Mouse (Mus musculus) urinary bladder, postnatal 10 days (tissue): ENCODE measurements around the gene Pgd.

Experiments
- DNase-seq: peaks from one replicate; pipeline ENCODE4 v3.0.0; 2022; ENCODE audit warnings: low spot score

The Pgd gene

GRCm38 (mm10) chr4:149166957-149167611 lies 513 bp upstream of the Pgd start:
- DNase-seq: no peak

DNA sequence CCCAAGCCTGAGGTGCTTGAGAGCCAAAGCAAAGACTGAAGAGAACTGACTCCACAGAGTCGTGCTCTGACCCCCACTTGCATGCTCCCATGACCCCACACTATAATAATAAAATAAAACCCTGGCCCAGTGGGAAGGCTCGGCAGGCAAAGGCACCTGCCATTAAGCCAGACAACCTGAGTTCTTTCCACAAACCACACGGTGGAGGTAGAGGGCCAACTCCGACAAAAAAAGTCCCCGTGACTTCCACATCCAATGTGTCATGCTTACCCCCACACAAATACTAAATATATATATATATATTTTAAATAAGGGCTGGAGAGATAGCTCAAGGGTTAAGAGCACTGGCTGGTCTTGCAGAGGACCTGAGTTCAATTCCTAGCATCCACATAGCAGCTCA lies 2.4 kb downstream of the Pgd start:
- no peak for DNase-seq

GRCm38 (mm10) chr4:149163196-149163595 lies 3.4 kb downstream of the Pgd start:
- DNase-seq: no peak

DNA sequence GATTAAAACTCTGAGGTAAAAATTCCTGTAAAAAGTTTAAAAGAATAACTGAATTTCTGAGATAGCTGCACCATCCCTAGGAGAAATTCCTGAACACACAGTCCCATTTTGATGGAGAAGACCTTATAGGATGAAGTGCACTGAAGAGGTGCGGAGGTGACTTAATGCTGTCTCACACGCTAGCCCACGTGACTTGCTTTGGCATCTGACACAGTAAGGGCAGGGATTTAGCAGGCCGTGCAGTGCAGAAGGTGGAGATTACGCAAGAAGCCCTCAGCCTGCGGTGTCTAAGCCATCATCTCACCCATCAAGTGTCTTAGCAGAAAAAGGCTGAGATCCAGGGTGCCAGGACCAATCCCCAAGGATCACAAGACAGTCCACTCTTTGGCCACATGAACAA lies 5.4 kb downstream of the Pgd start:
- no peak for DNase-seq

GRCm38 (mm10) chr4:149159891-149160290 lies 6.7 kb downstream of the Pgd start:
- no peak for DNase-seq

- DNase-seq: no peak
These were observed 7.4 kb downstream of the Pgd start for GRCm38 (mm10) chr4:149159203-149159602.

DNA sequence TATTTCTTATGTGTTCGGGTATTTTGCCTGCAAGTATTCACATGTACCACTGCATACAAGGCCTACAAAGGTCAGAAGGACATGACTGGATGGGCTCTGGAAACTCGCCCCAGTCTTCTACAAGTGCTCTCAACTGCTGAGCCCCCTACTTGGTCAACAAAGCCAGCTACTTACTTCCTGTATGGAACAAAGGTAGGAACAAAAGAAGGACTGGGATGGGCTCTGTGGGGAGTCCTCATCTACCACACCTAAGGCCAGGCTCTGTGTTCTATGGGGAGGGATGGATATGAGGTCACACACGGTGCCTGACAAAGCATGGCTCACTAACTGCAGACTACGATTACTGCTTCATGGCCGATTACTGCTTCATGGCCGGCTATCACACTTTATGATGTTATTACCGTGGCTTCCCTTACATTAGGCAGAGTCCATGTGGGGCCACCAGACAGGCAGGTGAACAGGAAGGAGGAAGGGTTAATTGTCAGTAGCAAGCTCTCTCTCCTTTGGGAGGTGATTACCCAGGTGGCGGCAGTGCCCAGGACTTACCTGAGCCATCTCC lies 9.1 kb downstream of the Pgd start:
- DNase-seq: no peak

DNA sequence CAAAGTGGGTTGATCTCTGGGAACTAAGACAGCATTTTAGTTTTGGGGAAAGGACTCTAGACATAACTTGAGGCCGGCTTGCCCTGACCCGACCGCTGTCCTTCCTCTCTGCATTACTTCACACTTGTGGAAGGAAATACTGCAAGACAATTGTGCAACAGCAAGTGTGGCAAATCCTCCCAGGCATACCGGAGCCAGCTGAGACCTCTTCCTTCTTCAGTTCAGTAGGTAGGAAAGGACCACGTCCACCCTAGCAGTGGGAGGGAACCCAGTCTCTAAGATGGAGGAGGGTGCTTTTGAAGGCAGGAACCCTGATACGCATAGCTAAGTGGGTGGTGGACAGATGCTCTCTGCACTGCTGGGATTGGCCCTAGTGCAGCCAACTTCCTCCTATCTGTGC lies 10.9 kb downstream of the Pgd start:
- no peak for DNase-seq

- DNase-seq: no peak
These were observed 11.7 kb downstream of the Pgd start for GRCm38 (mm10) chr4:149154859-149155258.

- DNase-seq: no peak
These were observed 15.8 kb downstream of the Pgd start for GRCm38 (mm10) chr4:149150721-149151120.

DNA sequence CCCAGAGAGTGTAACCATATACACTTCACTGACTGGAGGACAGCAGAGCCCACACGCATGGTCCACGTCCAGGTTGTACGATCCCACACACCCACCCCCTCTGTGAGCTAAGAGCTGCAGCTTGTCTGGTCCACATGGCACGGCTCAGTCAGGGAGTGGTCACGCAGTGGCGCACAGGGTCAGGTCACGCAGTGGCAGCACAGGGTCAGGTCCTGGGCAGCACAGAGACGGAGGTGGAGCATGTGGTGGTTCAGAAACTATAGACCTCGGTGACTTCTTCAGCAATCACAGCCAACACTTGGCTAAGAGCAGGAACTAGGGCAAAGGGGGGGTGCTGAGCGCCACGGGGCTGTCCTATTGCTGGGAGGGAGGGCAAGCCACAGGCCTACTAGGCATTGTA lies 16.3 kb downstream of the Pgd start:
- DNase-seq: no peak

DNA sequence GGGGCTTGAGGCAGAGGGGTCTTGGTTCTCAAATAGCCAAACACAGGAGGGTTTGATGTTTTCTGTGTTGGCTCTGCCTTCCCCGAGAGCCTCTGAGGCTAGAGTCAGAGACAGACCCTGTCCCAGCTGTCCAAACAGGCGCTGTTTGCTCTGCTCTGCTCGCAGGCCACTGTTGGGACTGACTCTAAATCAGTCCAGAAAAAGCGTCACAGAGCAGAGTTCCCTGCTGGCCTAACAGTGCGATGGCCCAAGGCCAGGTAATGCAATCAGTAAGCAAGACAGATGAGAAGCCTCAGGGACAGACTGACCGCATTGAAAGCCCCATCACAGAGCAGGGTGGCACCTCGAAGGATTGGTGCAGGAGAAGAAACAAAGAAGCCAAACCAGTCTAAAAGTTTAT lies 17.0 kb downstream of the Pgd start:
- DNase-seq: no peak

GRCm38 (mm10) chr4:149149196-149149595 lies 17.4 kb downstream of the Pgd start:
- DNase-seq: no peak

DNA sequence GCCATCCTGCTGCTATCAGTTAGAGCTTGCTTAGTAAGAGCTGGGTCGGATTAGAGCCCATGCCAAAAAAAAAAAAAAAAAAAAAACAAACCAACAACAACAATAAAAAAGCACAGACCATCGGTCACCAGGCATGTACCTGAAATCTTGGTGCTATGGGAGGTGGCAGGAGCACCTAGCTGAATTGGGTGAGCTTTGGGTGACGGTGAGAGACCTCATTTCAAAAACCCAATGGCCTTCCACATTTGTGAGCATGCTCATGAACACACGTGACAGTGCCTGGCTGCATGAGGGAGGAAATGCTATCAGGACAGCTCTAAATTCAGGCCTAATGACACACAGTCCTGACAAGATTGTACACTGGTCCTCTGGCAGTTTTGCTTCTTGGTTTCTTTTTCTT lies 18.5 kb downstream of the Pgd start:
- DNase-seq: no peak

- DNase-seq: no peak
These were observed 19.0 kb downstream of the Pgd start for GRCm38 (mm10) chr4:149147528-149147927.

DNA sequence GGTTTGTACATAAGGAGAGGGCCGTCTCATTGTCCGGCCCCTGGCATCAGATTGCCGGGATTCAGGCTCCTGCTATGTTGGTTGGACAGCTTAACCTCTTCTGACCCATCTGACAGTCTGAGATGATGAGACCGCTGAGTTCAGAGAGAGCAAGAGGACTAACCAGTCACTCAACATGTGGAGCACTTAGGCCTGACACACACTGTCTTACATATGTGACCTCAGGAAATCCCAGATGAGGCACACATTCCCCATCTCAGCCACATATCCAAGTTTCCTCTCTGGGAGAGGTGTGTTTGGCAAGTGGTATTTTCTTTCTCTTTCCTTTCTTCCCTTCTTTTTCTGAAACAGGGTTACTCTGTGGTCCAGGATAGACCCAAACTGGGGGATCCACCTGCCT lies 21.4 kb downstream of the Pgd start:
- no peak for DNase-seq

- peak; percentile 40 for DNase-seq
These were observed 22.1 kb downstream of the Pgd start for GRCm38 (mm10) chr4:149144459-149144858.

- DNase-seq: no peak
These were observed 23.0 kb downstream of the Pgd start for GRCm38 (mm10) chr4:149143594-149143993.

DNA sequence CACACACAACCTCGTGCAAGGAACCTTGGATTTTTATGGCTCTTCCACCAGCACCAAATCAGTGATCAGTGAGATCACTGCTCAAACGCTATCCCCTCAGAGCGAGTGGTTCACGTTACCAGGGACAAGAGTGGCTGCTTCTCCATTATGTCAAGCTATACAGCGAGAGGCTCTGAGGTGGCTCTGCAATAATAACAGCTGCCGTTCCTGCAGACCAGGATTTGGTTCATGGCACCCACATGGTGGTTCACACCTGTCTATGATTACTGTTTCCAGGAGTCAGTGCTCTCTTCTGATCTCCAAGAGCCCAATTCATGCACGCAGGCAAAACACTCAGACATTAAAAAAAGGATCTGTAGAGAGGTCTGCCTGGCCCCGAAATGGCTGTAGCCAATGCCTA lies 28.1 kb downstream of the Pgd start:
- DNase-seq: no peak

GRCm38 (mm10) chr4:149136982-149137770 lies 29.4 kb downstream of the Pgd start, which contains the start of gene Cenps:
TSS of gene Cenps (minus strand) at chr4:149137629.
- peak; percentile 76 for DNase-seq

GRCm38 (mm10) chr4:149136116-149136850 lies 30.3 kb downstream of the Pgd start:
- no peak for DNase-seq

DNA sequence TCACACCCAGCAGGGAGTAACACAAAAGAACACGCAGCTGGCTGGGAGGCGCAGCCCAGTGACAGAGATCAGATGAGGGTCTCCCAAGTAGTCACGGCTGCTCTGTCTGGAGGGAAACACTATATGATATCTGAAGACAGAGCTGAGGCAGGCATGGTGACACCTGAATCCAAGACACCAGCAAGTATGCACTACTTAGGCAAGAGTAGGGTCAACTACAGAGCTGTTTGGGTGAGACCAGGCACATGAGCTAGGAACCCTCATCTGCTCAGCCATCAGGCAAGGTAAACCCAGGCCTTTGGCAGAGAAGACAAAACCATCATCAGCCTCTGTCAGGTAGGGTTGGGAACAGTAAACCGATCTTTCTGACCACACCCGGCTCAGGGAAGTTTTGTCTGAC lies 33.2 kb downstream of the Pgd start:
- DNase-seq: no peak
